Mouse (Mus musculus) midbrain, embryonic 14.5 days (tissue): ENCODE measurements at regions not wholly inside any gene's neighbourhood (a gene's known extent, or its start where the extent isn't known, plus 50 kb on each side); places are given as distances from the start of the nearest gene placed in this dataset.
A peak's percentile ranks its signal among the peaks of the same experiment; 100 is the strongest.

Experiments
- ATAC-seq: fragments of 200-750 bp; cut with Nextera tagmentation; 2 replicates; pipeline ENCODE4 v1.8.0; 2017; ENCODE audit warnings: moderate number of reproducible peaks, moderate library complexity; ENCODE audit not compliant: low FRiP score, low TSS enrichment
- DNase-seq: peaks from one replicate; pipeline ENCODE4 v3.0.0-alpha.2; 2015
- H3K27ac ChIP-seq: fragments of 300-500 bp; sonication (generic); replicated peaks from 2 replicates; pipeline ENCODE4 v1.5.1; 2014; ENCODE audit warnings: mild to moderate bottlenecking, low read depth, low read length, moderate library complexity
- H3K27me3 ChIP-seq: fragments of 300-500 bp; sonication (generic); 2 replicates; pipeline ENCODE4 v1.6.1; 2014; ENCODE audit warnings: low read length, control low read depth, mixed read lengths; ENCODE audit not compliant: control insufficient read depth, insufficient read depth
- H3K36me3 ChIP-seq: fragments of 300-500 bp; sonication (generic); 2 replicates; pipeline ENCODE4 v1.6.1; 2014; ENCODE audit warnings: low read length, control low read depth; ENCODE audit not compliant: control insufficient read depth, insufficient read depth
- H3K4me1 ChIP-seq: fragments of 300-500 bp; sonication (generic); 2 replicates; pipeline ENCODE4 v1.6.1; 2014; ENCODE audit warnings: mild to moderate bottlenecking, antibody characterized with exemption, low read length, control low read depth; ENCODE audit not compliant: control insufficient read depth, insufficient read depth
- H3K4me2 ChIP-seq: fragments of 300-500 bp; sonication (generic); 2 replicates; pipeline ENCODE4 v1.6.1; 2014; ENCODE audit warnings: mild to moderate bottlenecking, low read length, moderate library complexity
- H3K4me3 ChIP-seq: fragments of 300-500 bp; sonication (generic); replicated peaks from 2 replicates; pipeline ENCODE4 v1.5.1; 2014; ENCODE audit warnings: low read depth, low read length
- H3K9ac ChIP-seq: fragments of 300-500 bp; sonication (generic); replicated peaks from 2 replicates; pipeline ENCODE4 v1.6.1; 2014; ENCODE audit warnings: mild to moderate bottlenecking, low read length, moderate library complexity
- H3K9me3 ChIP-seq: fragments of 300-500 bp; sonication (generic); 2 replicates; pipeline ENCODE4 v1.6.1; 2016; ENCODE audit warnings: low read length, control low read depth, mixed read lengths; ENCODE audit not compliant: control insufficient read depth
- WGBS: fragments of 180-500 bp; shearing (Covaris S2); extraction: QIAGEN DNeasy Blood & Tissue Kit; methylation state at CpG from one replicate; pipeline ENCODE4 v1.1.7; 2014; 5-methylcytosine and 5-hydroxymethylcytosine counted together

- H3K9ac ChIP-seq = no peak overlapping the region
- no peak overlapping the region for H3K4me2 ChIP-seq
- ATAC-seq (no peak), DNase-seq (no peak)
- H3K27me3 ChIP-seq = no peaks in the 10 kb centered on the region
- no peaks in the 10 kb centered on the region for H3K9me3 ChIP-seq
- no peak overlapping the region for H3K4me3 ChIP-seq
- 89% methylated on average over 2 of the region's 2 CpGs for WGBS
- peaks cover 9% of the 10 kb centered on the region for H3K4me1 ChIP-seq
- no peaks in the 10 kb centered on the region for H3K36me3 ChIP-seq
- no peak overlapping the region for H3K27ac ChIP-seq
Observed at GRCm38 (mm10) chr3:38146663-38147062, 338.0 kb downstream of the Ankrd50 start.

- DNase-seq (peak; percentile 14), ATAC-seq (no peak)
- WGBS = 80% methylated on average over 2 of the region's 2 CpGs
- no peak overlapping the region for H3K9ac ChIP-seq
- H3K4me3 ChIP-seq = no peak overlapping the region
- peaks cover 9% of the 10 kb centered on the region for H3K4me1 ChIP-seq
- no peak overlapping the region for H3K4me2 ChIP-seq
- H3K9me3 ChIP-seq = no peaks in the 10 kb centered on the region
- no peaks in the 10 kb centered on the region for H3K27me3 ChIP-seq
- no peaks in the 10 kb centered on the region for H3K36me3 ChIP-seq
- H3K27ac ChIP-seq = no peak overlapping the region
Observed at GRCm38 (mm10) chr3:38145444-38145843, 339.2 kb downstream of the Ankrd50 start.

- no peak for DNase-seq
- H3K9ac ChIP-seq = no peak overlapping the region
- H3K9me3 ChIP-seq = no peaks in the 10 kb centered on the region
- no peak overlapping the region for H3K4me2 ChIP-seq
- H3K36me3 ChIP-seq = no peaks in the 10 kb centered on the region
- H3K4me3 ChIP-seq = no peak overlapping the region
- H3K4me1 ChIP-seq = peaks cover 9% of the 10 kb centered on the region
- no peaks in the 10 kb centered on the region for H3K27me3 ChIP-seq
- no peak overlapping the region for H3K27ac ChIP-seq
- ATAC-seq = no peak
Observed at GRCm38 (mm10) chr3:38144650-38145049, 340.0 kb downstream of the Ankrd50 start.

GRCm38 (mm10) chr3:38143147-38143883 lies 341.3 kb downstream of the Ankrd50 start:
- WGBS = 15% methylated on average over 11 of the region's 11 CpGs

GRCm38 (mm10) chr3:38139387-38139786 lies 345.3 kb downstream of the Ankrd50 start:
- peaks cover 9% of the 10 kb centered on the region for H3K4me1 ChIP-seq
- no peak overlapping the region for H3K4me2 ChIP-seq
- H3K36me3 ChIP-seq = no peaks in the 10 kb centered on the region
- H3K4me3 ChIP-seq = no peak overlapping the region
- no peak overlapping the region for H3K9ac ChIP-seq
- H3K9me3 ChIP-seq = no peaks in the 10 kb centered on the region
- DNase-seq = no peak
- H3K27me3 ChIP-seq = no peaks in the 10 kb centered on the region
- no peak for ATAC-seq
- H3K27ac ChIP-seq = no peak overlapping the region
- WGBS = 97% methylated on average over 4 of the region's 4 CpGs

More at GRCm38 (mm10) chr3:38143147-38143883, 341.3 kb downstream of the Ankrd50 start:
- Histone ChIP-seq H3K4me3 (no peak overlapping the region), H3K27ac (peak overlapping the region; percentile 61), H3K9me3 (no peaks in the 10 kb centered on the region), H3K36me3 (no peaks in the 10 kb centered on the region), H3K4me2 (peak overlapping the region; percentile 30), H3K4me1 (peaks cover 9% of the 10 kb centered on the region), H3K27me3 (no peaks in the 10 kb centered on the region), H3K9ac (no peak overlapping the region)
- peak; percentile 89 for DNase-seq
- peak; percentile 88 for ATAC-seq

GRCm38 (mm10) chr3:38138014-38138413 lies 346.6 kb downstream of the Ankrd50 start:
- 78% methylated on average over 5 of the region's 5 CpGs for WGBS
- ATAC-seq = no peak
- DNase-seq = no peak

GRCm38 (mm10) chr3:38135808-38136214 lies 348.8 kb downstream of the Ankrd50 start:
- Histone ChIP-seq H3K4me2 (no peak overlapping the region), H3K9me3 (no peaks in the 10 kb centered on the region), H3K27me3 (no peaks in the 10 kb centered on the region), H3K4me1 (no peaks in the 10 kb centered on the region), H3K9ac (no peak overlapping the region), H3K4me3 (no peak overlapping the region), H3K36me3 (no peaks in the 10 kb centered on the region), H3K27ac (no peak overlapping the region)
- DNase-seq (peak; percentile 25), ATAC-seq (0 out of 2 replicates have a peak, but pooled peaks have one; percentile 55)
- WGBS = 42% methylated on average over 10 of the region's 10 CpGs

More at GRCm38 (mm10) chr3:38138014-38138413, 346.6 kb downstream of the Ankrd50 start:
- no peak overlapping the region for H3K4me3 ChIP-seq
- no peak overlapping the region for H3K27ac ChIP-seq
- H3K4me2 ChIP-seq = no peak overlapping the region
- H3K27me3 ChIP-seq = no peaks in the 10 kb centered on the region
- no peak overlapping the region for H3K9ac ChIP-seq
- H3K36me3 ChIP-seq = no peaks in the 10 kb centered on the region
- H3K9me3 ChIP-seq = no peaks in the 10 kb centered on the region
- H3K4me1 ChIP-seq = peaks cover 2% of the 10 kb centered on the region; the same call in 1 of the 2 replicates

- H3K9ac ChIP-seq = no peak overlapping the region
- H3K4me3 ChIP-seq = no peak overlapping the region
- no peaks in the 10 kb centered on the region for H3K4me1 ChIP-seq
- H3K36me3 ChIP-seq = no peaks in the 10 kb centered on the region
- H3K9me3 ChIP-seq = no peaks in the 10 kb centered on the region
- H3K27me3 ChIP-seq = no peaks in the 10 kb centered on the region
- 85% methylated on average over 4 of the region's 4 CpGs for WGBS
- H3K27ac ChIP-seq = no peak overlapping the region
- H3K4me2 ChIP-seq = no peak overlapping the region
- ATAC-seq (no peak), DNase-seq (no peak)
Observed at GRCm38 (mm10) chr3:38134425-38134824, 350.2 kb downstream of the Ankrd50 start.

GRCm38 (mm10) chr3:38131887-38132220 lies 352.8 kb downstream of the Ankrd50 start:
- no peaks in the 10 kb centered on the region for H3K4me1 ChIP-seq
- no peak for DNase-seq
- no peaks in the 10 kb centered on the region for H3K9me3 ChIP-seq
- H3K27ac ChIP-seq = no peak overlapping the region
- H3K4me2 ChIP-seq = no peak overlapping the region
- H3K9ac ChIP-seq = no peak overlapping the region
- H3K27me3 ChIP-seq = no peaks in the 10 kb centered on the region
- H3K4me3 ChIP-seq = no peak overlapping the region
- WGBS = 94% methylated on average over 3 of the region's 3 CpGs
- H3K36me3 ChIP-seq = no peaks in the 10 kb centered on the region
- ATAC-seq = no peak
